Mouse (Mus musculus): ENCODE results near the gene D630003M21Rik.

D630003M21Rik gene

GRCm38 (mm10) chr2:158141271-158141670, 87.8 kb downstream of the D630003M21Rik start:
- no peak for DNase-seq (ENCODE audit: low read depth, low spot score)

GRCm38 (mm10) chr2:158140664-158141063, 88.4 kb downstream of the D630003M21Rik start:
- no peak for DNase-seq (ENCODE audit: low read depth, low spot score)

- no peak for DNase-seq (ENCODE audit: low read depth, low spot score)
These were observed 89.4 kb downstream of the D630003M21Rik start for GRCm38 (mm10) chr2:158139628-158140027.

- DNase-seq (ENCODE audit: low read depth, low spot score), result no peak
These were observed 90.2 kb downstream of the D630003M21Rik start for GRCm38 (mm10) chr2:158138778-158139177.

GRCm38 (mm10) chr2:158137771-158138170, 91.3 kb downstream of the D630003M21Rik start:
- DNase-seq (ENCODE audit: low read depth, low spot score), result no peak

GRCm38 (mm10) chr2:158136205-158136604, 92.8 kb downstream of the D630003M21Rik start:
- DNase-seq (ENCODE audit: low read depth, low spot score), result no peak

- no peak for DNase-seq (ENCODE audit: low read depth, low spot score)
These were observed 96.0 kb downstream of the D630003M21Rik start for GRCm38 (mm10) chr2:158133050-158133449.
